Mouse (Mus musculus) adrenal gland, adult 10 weeks (tissue): ENCODE data around the gene Myo19. TPM values are rescaled to one million over a fixed set of nuclear protein-coding genes. Genes with fewer than 3 reads are reported as not detected.

Experiments
- polyA plus RNA-seq: library from polyadenylated mRNA; stranded (reverse); fragments of 350-450 nt; fragmentation: Illumina TruSeq; extraction: RNeasy Lipid Tissue Mini Kit (QIAGEN cat#74804); gene quantifications from one replicate; pipeline ENCODE4 v1.2.3, GENCODE M21; 2014; ENCODE audit warnings: low read depth, low replicate concordance

Myo19 gene
- polyA plus RNA-seq = 2.3 TPM

DNA sequence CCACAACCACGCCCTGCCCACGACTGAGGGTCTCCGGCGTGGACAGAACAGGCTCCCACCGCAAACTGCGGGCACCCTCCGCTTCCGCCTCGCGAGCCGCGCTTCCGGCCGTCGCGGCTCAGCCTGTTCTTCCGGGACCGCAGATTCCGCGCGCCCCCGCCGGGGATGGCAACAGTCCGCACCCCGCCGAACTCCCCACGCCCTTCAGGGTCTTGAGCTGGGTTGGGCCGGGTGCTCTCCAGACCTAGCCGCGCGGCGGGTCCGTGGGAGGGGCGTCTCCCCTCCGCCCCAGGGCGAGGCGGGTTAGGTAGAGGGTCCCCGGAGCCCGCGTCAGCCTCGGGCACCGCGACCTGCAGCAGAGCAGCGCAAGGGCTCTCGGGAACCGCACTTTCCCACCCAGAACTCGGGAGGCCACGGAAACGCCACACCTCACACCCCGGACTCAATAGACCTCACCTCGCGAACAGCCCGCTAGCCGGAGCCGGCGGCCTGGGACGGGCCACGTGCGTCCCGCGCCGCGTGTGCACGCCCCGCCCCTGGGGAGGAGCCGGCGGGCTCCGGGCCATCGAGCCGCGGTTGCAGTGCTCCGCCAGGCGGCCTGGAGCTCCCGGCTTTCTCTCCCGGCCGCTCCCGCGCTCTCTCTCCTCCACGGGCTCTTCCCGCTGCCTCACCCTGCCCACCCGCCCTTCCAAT, at the start of gene Myo19, which contains the start of gene Pigw:
TSS of gene Myo19 (plus strand) at position 377 of the 693 bp plus-strand sequence.
TSS of gene Pigw (minus strand) at position 514 of the 693 bp plus-strand sequence.

DNA sequence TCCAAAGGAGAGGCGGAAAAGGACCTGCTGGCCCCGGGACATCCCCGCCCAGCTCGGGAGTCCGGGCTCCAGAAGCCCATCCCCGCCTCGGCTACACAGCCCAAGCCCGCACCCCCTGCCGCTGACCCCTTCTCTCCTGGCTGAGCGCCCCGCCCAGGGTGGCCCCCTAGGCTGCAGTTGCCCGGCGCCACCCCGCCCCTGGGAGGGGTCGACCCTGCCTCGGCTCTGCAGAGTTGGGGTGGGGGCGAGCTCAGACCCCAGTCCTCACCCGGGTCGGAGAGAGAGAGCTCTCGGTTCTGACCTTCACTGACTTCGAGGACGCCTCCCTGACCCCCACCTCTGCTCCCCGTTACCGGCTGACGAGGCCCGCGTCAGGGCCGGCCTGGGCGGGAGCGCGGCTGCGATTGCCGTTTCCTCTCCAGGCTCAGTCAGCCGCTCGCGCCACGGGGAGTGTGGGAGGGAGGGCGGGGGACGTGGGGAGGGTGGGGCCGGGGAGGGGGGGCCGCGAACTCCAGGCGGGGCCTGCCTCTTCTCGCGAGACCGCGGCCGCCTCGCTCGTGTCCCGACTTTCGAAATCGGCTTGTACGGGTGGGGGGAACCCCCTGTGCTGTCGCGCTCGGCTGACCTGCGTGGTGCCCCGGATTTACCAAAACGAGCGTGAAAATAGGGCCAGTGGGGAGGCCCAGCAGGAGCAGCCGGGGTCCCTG, 9.5 kb upstream of the Myo19 start, which contains the start of gene Ggnbp2:
TSS of gene Ggnbp2 (minus strand) at position 481 of the 707 bp plus-strand sequence.

GRCm38 (mm10) chr11:84916053-84916702, 36.2 kb downstream of the Myo19 start, which contains the start of gene Znhit3:
Gene Znhit3, minus strand, starts transcription at chr11:84916366.

GRCm38 (mm10) chr11:84957591-84958270, 77.8 kb downstream of the Myo19 start, which contains the start of gene Car4:
Gene Car4, plus strand, starts transcription at chr11:84957786.

Other genes starting within 250 kb of the Myo19 start
- gene Mrm1, start 60.6 kb upstream of the Myo19 start, polyA plus RNA-seq = 4.3 TPM
- gene Dhrs11, start 51.2 kb upstream of the Myo19 start, polyA plus RNA-seq = 10.0 TPM
- 312 TPM for gene Ggnbp2, start 9.3 kb upstream of the Myo19 start, polyA plus RNA-seq
- 18.7 TPM for gene Pigw, start 137 bp downstream of the Myo19 start, polyA plus RNA-seq
- 6.3 TPM for gene Znhit3, start 36.2 kb downstream of the Myo19 start, polyA plus RNA-seq
- gene Car4, start 77.6 kb downstream of the Myo19 start, polyA plus RNA-seq = 2.9 TPM